19 mouse cellular contexts compared by ENCODE assay signal in the genomic region with DNA sequence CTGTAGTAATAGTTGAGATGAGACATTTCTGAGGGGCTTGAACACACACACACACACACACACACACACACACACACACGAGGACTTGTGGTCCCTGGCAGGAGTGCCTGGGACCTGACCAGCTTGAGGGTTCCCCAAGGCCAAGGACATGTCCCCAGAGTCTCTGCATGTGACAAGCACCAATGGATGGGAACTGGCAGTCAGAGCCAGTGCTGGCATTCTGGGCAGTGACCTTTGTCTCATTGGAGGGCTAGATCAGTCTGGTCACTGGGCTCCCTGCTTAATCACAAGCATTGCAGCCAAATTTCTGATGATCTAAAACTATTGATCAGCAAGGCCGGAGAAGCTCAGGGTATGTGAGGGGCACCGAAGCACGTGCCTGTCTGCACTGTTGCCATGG. TPM values are rescaled to one million over a fixed set of nuclear protein-coding genes. Genes with fewer than 3 reads are reported as not detected.
DNase-seq lines count a peak whose midpoint lies in the region; ATAC-seq and TF ChIP-seq lines count a peak whose summit lies in the region.
"Had no signal": no experiment of that assay in that cellular context is flagged by ENCODE, and none has a peak within 500 bp of the region (broad histone marks: within the 10 kb centered on the region; RNA-seq: fewer than 3 reads in every experiment).

No protein-coding gene starts in this region.

- no peak overlapping the region for H3K9ac ChIP-seq in forebrain, postnatal 0 days
- H3K9ac ChIP-seq in forebrain, embryonic 12.5 days = no peak overlapping the region
- H3K9ac ChIP-seq in heart, embryonic 11.5 days (ENCODE audit: low read depth, low read length) = no peak overlapping the region
- H3K9ac ChIP-seq: heart, embryonic 15.5 days; hindbrain, embryonic 13.5 days had no signal

- TF ChIP-seq CTCF in forebrain, postnatal 0 days (IDR thresholded peaks at IDR 0.05; ENCODE audit: low read depth) = no peak
- TF ChIP-seq CTCF in lung, adult 2 months (IDR thresholded peaks at IDR 0.05; ENCODE audit: insufficient read depth, low read length) = no peak

- H3K9me3 ChIP-seq in forebrain, postnatal 0 days (ENCODE audit: low read length) = no peaks in the 10 kb centered on the region
- no peaks in the 10 kb centered on the region for H3K9me3 ChIP-seq in forebrain, embryonic 12.5 days
- H3K9me3 ChIP-seq in heart, embryonic 11.5 days (replicated peaks; ENCODE audit: control insufficient read depth, low read length) = no peaks in the 10 kb centered on the region
- H3K9me3 ChIP-seq: heart, embryonic 15.5 days; hindbrain, embryonic 13.5 days had no signal

- no peak for DNase-seq in forebrain, postnatal 0 days
- DNase-seq in heart, adult 8-10 months (ENCODE audit: low spot score) = peak; percentile 51
- DNase-seq in adrenal gland, postnatal 14 days = peak; percentile 58
- peak; percentile 21 for DNase-seq in adrenal gland, postnatal 25 days
- no peak for DNase-seq in lung, adult 2 months
- DNase-seq: cerebellum, adult 2 months; cerebellum, postnatal 10 days; gastrocnemius, postnatal 14 days; kidney, adult 11 months; kidney, adult 9 months had no signal

- H3K36me3 ChIP-seq in forebrain, postnatal 0 days (ENCODE audit: insufficient read depth) = no peaks in the 10 kb centered on the region
- H3K36me3 ChIP-seq in forebrain, embryonic 12.5 days (replicated peaks) = no peaks in the 10 kb centered on the region
- H3K36me3 ChIP-seq in heart, embryonic 11.5 days (ENCODE audit: control insufficient read depth, insufficient read depth, low read length) = no peaks in the 10 kb centered on the region
- H3K36me3 ChIP-seq: embryonic facial prominence, embryonic 10.5 days; forebrain, embryonic 10.5 days; heart, embryonic 15.5 days; hindbrain, embryonic 13.5 days had no signal

- no peak overlapping the region for H3K4me2 ChIP-seq in forebrain, postnatal 0 days (ENCODE audit: low read depth)
- no peak overlapping the region for H3K4me2 ChIP-seq in forebrain, embryonic 12.5 days
- H3K4me2 ChIP-seq in heart, embryonic 11.5 days = no peak overlapping the region
- H3K4me2 ChIP-seq: heart, embryonic 15.5 days; hindbrain, embryonic 13.5 days had no signal

- no peaks in the 10 kb centered on the region for H3K27me3 ChIP-seq in forebrain, postnatal 0 days (ENCODE audit: insufficient read depth, low read length)
- no peaks in the 10 kb centered on the region for H3K27me3 ChIP-seq in forebrain, embryonic 12.5 days
- no peaks in the 10 kb centered on the region for H3K27me3 ChIP-seq in heart, embryonic 11.5 days (ENCODE audit: control insufficient read depth, insufficient read depth, low read length)
- H3K27me3 ChIP-seq: heart, embryonic 15.5 days; hindbrain, embryonic 13.5 days had no signal

- peak; percentile 49 for ATAC-seq in forebrain, postnatal 0 days
- ATAC-seq in forebrain, embryonic 12.5 days (ENCODE audit: low FRiP score) = no peak
- no peak for ATAC-seq in heart, embryonic 11.5 days (replicated peaks; ENCODE audit: insufficient number of reproducible peaks, low FRiP score, low TSS enrichment)
- no peak for ATAC-seq in megakaryocyte, adult 5-6 weeks (ENCODE audit: poor library complexity, severe bottlenecking)

- no peak overlapping the region for H3K27ac ChIP-seq in forebrain, postnatal 0 days (ENCODE audit: low read depth, low read length)
- no peak overlapping the region for H3K27ac ChIP-seq in forebrain, embryonic 12.5 days
- H3K27ac ChIP-seq in heart, embryonic 11.5 days (ENCODE audit: low read depth, low read length) = no peak overlapping the region
- H3K27ac ChIP-seq: embryonic facial prominence, embryonic 10.5 days; forebrain, embryonic 10.5 days; heart, embryonic 15.5 days; hindbrain, embryonic 13.5 days; hindbrain, postnatal 0 days had no signal

- 79% methylated on average over 4 of the region's 4 CpGs for WGBS in forebrain, postnatal 0 days
- 86% methylated on average over 4 of the region's 4 CpGs for WGBS in forebrain, embryonic 12.5 days
- 83% methylated on average over 4 of the region's 4 CpGs for WGBS in heart, embryonic 11.5 days (ENCODE audit: insufficient replicate concordance)
- 83% methylated on average over 4 of the region's 4 CpGs for WGBS in lung, adult 2 months

- no peak for TF ChIP-seq POLR2A in lung, adult 2 months (IDR thresholded peaks at IDR 0.05; ENCODE audit: borderline replicate concordance, extremely low read depth, low read depth, low read length)

- H3K4me1 ChIP-seq in forebrain, postnatal 0 days (ENCODE audit: insufficient read depth) = no peaks in the 10 kb centered on the region
- peaks cover 10% of the 10 kb centered on the region; the same call in 1 of the 2 replicates for H3K4me1 ChIP-seq in forebrain, embryonic 12.5 days
- H3K4me1 ChIP-seq in heart, embryonic 11.5 days (ENCODE audit: control insufficient read depth, insufficient read depth, low read length) = peaks cover 5% of the 10 kb centered on the region; the same call in 1 of the 2 replicates
- H3K4me1 ChIP-seq in lung, adult 2 months (ENCODE audit: control insufficient read depth, insufficient read depth, low read length) = no peaks in the 10 kb centered on the region; the same call in 1 of the 2 replicates

- H3K4me3 ChIP-seq in forebrain, postnatal 0 days (ENCODE audit: low read depth, low read length) = no peak overlapping the region
- no peak overlapping the region for H3K4me3 ChIP-seq in forebrain, embryonic 12.5 days (replicated peaks)
- H3K4me3 ChIP-seq in heart, embryonic 11.5 days (ENCODE audit: low read depth, low read length) = no peak overlapping the region
- H3K4me3 ChIP-seq in lung, adult 2 months (replicated peaks; ENCODE audit: extremely low read depth, low read depth, low read length) = no peak overlapping the region
- H3K4me3 ChIP-seq: embryonic facial prominence, embryonic 10.5 days; forebrain, embryonic 10.5 days; heart, embryonic 15.5 days; hindbrain, embryonic 13.5 days had no signal

RNA-seq across cellular contexts. Expression of a gene that starts 25.0 kb away (rescaled TPM):
- total RNA-seq in forebrain, postnatal 0 days (2014; rRNA removed) = 8.5 and 8.9 TPM in 2 replicates
- polyA plus RNA-seq in forebrain, postnatal 0 days (2015; fragmentation: Nextera tagmentation; extraction: Ambion mirVana) = 11.7 and 13.6 TPM in 2 replicates
- polyA plus RNA-seq in forebrain, embryonic 12.5 days (2016; fragmentation: Nextera tagmentation; extraction: Ambion mirVana) = 43.9 and 44.1 TPM in 2 replicates
- total RNA-seq in heart, adult 8-10 months (2022) = 10 to 100 TPM; 53.0 to 86.1 (median 71.0) TPM
- 55.6 and 61.9 TPM in 2 replicates for polyA plus RNA-seq in heart, embryonic 11.5 days (2014; fragmentation: Nextera tagmentation; extraction: Ambion mirVana)
- total RNA-seq in adrenal gland, postnatal 14 days (2021) = 25.5 and 27.8 TPM in 2 replicates
- 5.5 and 10.6 TPM in 2 replicates for total RNA-seq in adrenal gland, postnatal 25 days (2021)
- not detected in 2 replicates for total RNA-seq in megakaryocyte, adult 5-6 weeks (2015)
- 0.08 and 0.15 TPM in 2 replicates for total RNA-seq in megakaryocyte, adult 5-6 weeks (2017)
- 79.9 and 102 TPM in 2 replicates for polyA plus RNA-seq in lung, adult 2 months (2012; rRNA removed)
- total RNA-seq: hematopoietic stem cell, adult 5-6 weeks had no signal

RNA-seq across cellular contexts. Expression of a gene that starts 48.8 kb away (rescaled TPM):
- 7.5 and 15.8 TPM in 2 replicates for total RNA-seq in forebrain, postnatal 0 days (2014; rRNA removed)
- polyA plus RNA-seq in forebrain, postnatal 0 days (2015; fragmentation: Nextera tagmentation; extraction: Ambion mirVana) = 30.7 and 32.6 TPM in 2 replicates
- 43.0 TPM in 2 replicates for polyA plus RNA-seq in forebrain, embryonic 12.5 days (2016; fragmentation: Nextera tagmentation; extraction: Ambion mirVana)
- total RNA-seq in heart, adult 8-10 months (2022) = 10 to 100 TPM; 12.3 to 18.3 (median 13.4) TPM
- polyA plus RNA-seq in heart, embryonic 11.5 days (2014; fragmentation: Nextera tagmentation; extraction: Ambion mirVana) = 22.6 and 26.0 TPM in 2 replicates
- 22.1 and 24.0 TPM in 2 replicates for total RNA-seq in adrenal gland, postnatal 14 days (2021)
- 18.7 and 27.2 TPM in 2 replicates for total RNA-seq in adrenal gland, postnatal 25 days (2021)
- total RNA-seq in megakaryocyte, adult 5-6 weeks (2015) = 14.0 and 20.3 TPM in 2 replicates
- 11.4 and 13.8 TPM in 2 replicates for total RNA-seq in megakaryocyte, adult 5-6 weeks (2017)
- 1.8 and 4.2 TPM in 2 replicates for polyA plus RNA-seq in lung, adult 2 months (2012; rRNA removed)

Comparison
In these comparisons a context has a peak if more than half of its experiments do, and no peak if none do; other contexts are left out.
1. DNase-seq: peak in heart, adult 8-10 months (single experiment), adrenal gland, postnatal 14 days (single experiment) and adrenal gland, postnatal 25 days (single experiment); none in forebrain, postnatal 0 days (single experiment) and lung, adult 2 months (single experiment).